ENCODE assay signal across 16 mouse cellular contexts in the genomic region with DNA sequence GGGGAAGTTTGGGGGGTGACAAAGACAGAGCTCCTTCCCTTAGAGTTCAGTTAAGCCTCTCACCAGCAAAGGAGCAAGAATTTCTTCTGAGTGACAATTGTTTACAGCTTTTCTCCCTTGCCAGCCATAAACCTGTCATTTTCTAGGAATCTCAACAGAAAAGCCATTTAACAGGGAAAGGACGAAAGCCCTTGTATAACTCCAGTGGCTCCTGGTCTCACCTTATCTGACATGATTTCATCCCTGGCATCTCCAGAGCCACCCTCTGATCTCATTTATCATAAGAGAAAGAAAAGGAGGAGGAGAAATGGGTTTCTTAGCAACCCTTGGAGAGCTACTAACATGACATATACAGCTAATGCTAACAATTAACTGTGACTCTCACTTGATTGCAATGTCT. TPM values are rescaled to one million over a fixed set of nuclear protein-coding genes. Genes with fewer than 3 reads are reported as not detected.
DNase-seq lines count a peak whose midpoint lies in the region; ATAC-seq and TF ChIP-seq lines count a peak whose summit lies in the region.
"Had no signal": no experiment of that assay in that cellular context is flagged by ENCODE, and none has a peak within 500 bp of the region (broad histone marks: within the 10 kb centered on the region; RNA-seq: fewer than 3 reads in every experiment).

No protein-coding gene starts in this region.

- H3K9ac ChIP-seq in kidney, embryonic 14.5 days (ENCODE audit: low read depth, low read length) = no peak overlapping the region
- no peak overlapping the region for H3K9ac ChIP-seq in neural tube, embryonic 11.5 days (ENCODE audit: low read length)
- H3K9ac ChIP-seq: embryonic facial prominence, embryonic 12.5 days; liver, embryonic 15.5 days; midbrain, embryonic 13.5 days had no signal

- 62% methylated on average over 1 of the region's 1 CpGs for WGBS in heart, embryonic 10.5 days
- WGBS in kidney, embryonic 14.5 days = 37% methylated on average over 1 of the region's 1 CpGs
- WGBS in neural tube, embryonic 11.5 days = 60% methylated on average over 1 of the region's 1 CpGs
- WGBS in olfactory bulb, adult 2 months = 41% methylated on average over 1 of the region's 1 CpGs

- DNase-seq in heart, embryonic 10.5 days (ENCODE audit: low spot score) = no peak
- DNase-seq in heart, adult 8-10 months (ENCODE audit: low spot score) = no peak
- no peak for DNase-seq in kidney, postnatal 36 days
- DNase-seq in neural tube, embryonic 11.5 days (ENCODE audit: low spot score) = peak; percentile 7
- DNase-seq in neural tube, embryonic 10.5 days (ENCODE audit: extremely low spot score, low spot score) = no peak
- no peak for DNase-seq in layer of hippocampus, postnatal 14 days (ENCODE audit: low spot score in 2 of 2)
- DNase-seq: B cell, adult 2 months; cerebellum, adult 11-12 months; cerebellum, postnatal 36 days; right cerebral cortex, postnatal 14 days; thymus, adult 2 months had no signal

- H3K4me1 ChIP-seq in heart, embryonic 10.5 days = peaks cover 75% of the 10 kb centered on the region
- H3K4me1 ChIP-seq in kidney, embryonic 14.5 days (ENCODE audit: control insufficient read depth, insufficient read depth, low read length) = peaks cover 38% of the 10 kb centered on the region
- H3K4me1 ChIP-seq in neural tube, embryonic 11.5 days (ENCODE audit: control insufficient read depth, insufficient read depth, low read length) = peaks cover 8% of the 10 kb centered on the region
- H3K4me1 ChIP-seq in olfactory bulb, adult 2 months (ENCODE audit: control insufficient read depth, insufficient read depth, low read length) = peaks cover 36% of the 10 kb centered on the region

- TF ChIP-seq CTCF in olfactory bulb, adult 2 months (IDR thresholded peaks at IDR 0.05; ENCODE audit: insufficient read depth, low read depth, low read length) = no peak

- H3K4me2 ChIP-seq in kidney, embryonic 14.5 days (replicated peaks; ENCODE audit: low read depth, low read length) = no peak overlapping the region
- H3K4me2 ChIP-seq in neural tube, embryonic 11.5 days (ENCODE audit: low read depth) = no peak overlapping the region
- H3K4me2 ChIP-seq: embryonic facial prominence, embryonic 12.5 days; liver, embryonic 15.5 days; midbrain, embryonic 13.5 days had no signal

- no peak overlapping the region for H3K4me3 ChIP-seq in heart, embryonic 10.5 days
- no peak overlapping the region for H3K4me3 ChIP-seq in kidney, embryonic 14.5 days (ENCODE audit: low read length)
- H3K4me3 ChIP-seq in neural tube, embryonic 11.5 days (ENCODE audit: low read depth, low read length) = no peak overlapping the region
- no peak overlapping the region for H3K4me3 ChIP-seq in olfactory bulb, adult 2 months (ENCODE audit: insufficient read depth, low read depth, low read length)
- H3K4me3 ChIP-seq: embryonic facial prominence, embryonic 12.5 days; liver, embryonic 15.5 days; midbrain, embryonic 13.5 days had no signal

- no peaks in the 10 kb centered on the region; the same call in 1 of the 2 replicates for H3K27me3 ChIP-seq in heart, embryonic 10.5 days (ENCODE audit: insufficient read depth, poor library complexity, severe bottlenecking)
- H3K27me3 ChIP-seq in kidney, embryonic 14.5 days (ENCODE audit: control insufficient read depth, insufficient read depth, low read length) = no peaks in the 10 kb centered on the region
- H3K27me3 ChIP-seq in neural tube, embryonic 11.5 days (ENCODE audit: control insufficient read depth, insufficient read depth, low read length) = no peaks in the 10 kb centered on the region
- H3K27me3 ChIP-seq: embryonic facial prominence, embryonic 12.5 days; midbrain, embryonic 13.5 days had no signal

- peak overlapping the region; percentile 65; the same call in 1 of the 2 replicates for H3K27ac ChIP-seq in heart, embryonic 10.5 days
- peak overlapping the region; percentile 25; the same call in 1 of the 2 replicates for H3K27ac ChIP-seq in kidney, embryonic 14.5 days (ENCODE audit: low read depth, low read length)
- no peak overlapping the region for H3K27ac ChIP-seq in neural tube, embryonic 11.5 days (ENCODE audit: low read depth, low read length)
- peak overlapping the region; percentile 1; the same call in 1 of the 2 replicates for H3K27ac ChIP-seq in olfactory bulb, adult 2 months (ENCODE audit: insufficient read depth, low read depth, low read length)
- H3K27ac ChIP-seq: embryonic facial prominence, embryonic 12.5 days; liver, embryonic 15.5 days; midbrain, embryonic 13.5 days had no signal

- ATAC-seq in kidney, embryonic 14.5 days (ENCODE audit: low FRiP score, low TSS enrichment) = no peak
- ATAC-seq in neural tube, embryonic 11.5 days (ENCODE audit: insufficient read depth, low FRiP score, low TSS enrichment) = no peak
- ATAC-seq: midbrain, embryonic 13.5 days had no signal

- H3K9me3 ChIP-seq in heart, embryonic 10.5 days = no peaks in the 10 kb centered on the region
- no peaks in the 10 kb centered on the region for H3K9me3 ChIP-seq in kidney, embryonic 14.5 days (ENCODE audit: control insufficient read depth, low read length)
- H3K9me3 ChIP-seq in neural tube, embryonic 11.5 days (ENCODE audit: control insufficient read depth, low read length) = no peaks in the 10 kb centered on the region
- H3K9me3 ChIP-seq: embryonic facial prominence, embryonic 12.5 days; liver, embryonic 15.5 days; midbrain, embryonic 13.5 days had no signal

- H3K36me3 ChIP-seq in heart, embryonic 10.5 days = no peaks in the 10 kb centered on the region
- H3K36me3 ChIP-seq in kidney, embryonic 14.5 days (ENCODE audit: control insufficient read depth, insufficient read depth, low read length) = no peaks in the 10 kb centered on the region
- H3K36me3 ChIP-seq in neural tube, embryonic 11.5 days (ENCODE audit: control insufficient read depth, insufficient read depth, low read length) = no peaks in the 10 kb centered on the region
- H3K36me3 ChIP-seq: embryonic facial prominence, embryonic 12.5 days; liver, embryonic 15.5 days; midbrain, embryonic 13.5 days had no signal

- no peak for TF ChIP-seq POLR2A in olfactory bulb, adult 2 months (IDR thresholded peaks at IDR 0.05; ENCODE audit: insufficient read depth, low read depth, low read length)

RNA-seq across cellular contexts. Expression of gene Smad3, which starts 33.9 kb away (rescaled TPM):
- polyA plus RNA-seq in heart, embryonic 10.5 days (2016; fragmentation: Nextera tagmentation; extraction: Ambion mirVana) = 15.2 and 20.0 TPM in 2 replicates
- total RNA-seq in heart, adult 8-10 months (2022) = 10 to 100 TPM; 10.1 to 14.1 (median 12.5) TPM
- polyA plus RNA-seq in kidney, embryonic 14.5 days (2014; fragmentation: Nextera tagmentation; extraction: Ambion mirVana) = 17.6 and 21.2 TPM in 2 replicates
- polyA plus RNA-seq in neural tube, embryonic 11.5 days (2014; fragmentation: Nextera tagmentation; extraction: Ambion mirVana) = 15.2 and 17.6 TPM in 2 replicates
- not detected in 2 replicates for polyA plus RNA-seq in olfactory bulb, adult 2 months (2012; ENCODE audit: insufficient read depth, insufficient read length, low replicate concordance, missing spikeins)
- 10 to 100 TPM; 18.9 to 24.3 TPM for total RNA-seq in layer of hippocampus, postnatal 14 days (2021)
